Mouse (Mus musculus): ENCODE measurements around the gene Kif6.

- TF ChIP-seq POLR2A (IDR thresholded peaks at IDR 0.05; ENCODE audit: low read depth, low read length) (no peak), CTCF (IDR thresholded peaks at IDR 0.05; ENCODE audit: extremely low read depth, insufficient read length, insufficient replicate concordance, low read depth, low read length) (no peak)
Measured at GRCm38 (mm10) chr17:49867321-49868137, 252.6 kb downstream of the Kif6 start.
